Mouse (Mus musculus) urinary bladder, postnatal 25 days (tissue): ENCODE results near the gene Arhgap15.

Experiments
- DNase-seq: peaks from one replicate; pipeline ENCODE4 v3.0.0; 2022; ENCODE audit warnings: low spot score

The Arhgap15 gene

DNA sequence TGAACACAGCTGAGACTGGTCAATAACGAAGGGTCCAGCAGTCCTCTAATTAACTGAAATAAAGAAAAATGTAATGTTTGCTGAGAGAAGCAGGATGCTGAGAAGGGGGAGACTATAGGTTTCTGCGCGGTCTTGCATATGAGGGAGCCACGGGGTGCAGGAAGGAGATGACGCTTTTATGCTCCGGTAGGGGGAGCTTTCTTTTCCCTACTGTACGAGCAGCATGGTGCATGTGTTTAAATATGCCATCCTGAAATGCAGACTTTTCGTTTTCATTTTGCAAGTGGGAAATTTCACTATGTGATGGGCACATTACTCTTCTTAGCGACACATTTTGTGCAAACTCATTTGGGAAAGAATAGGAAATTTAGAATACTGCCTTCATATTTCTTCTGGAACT is 442.1 kb downstream of the Arhgap15 start:
- no peak for DNase-seq

DNA sequence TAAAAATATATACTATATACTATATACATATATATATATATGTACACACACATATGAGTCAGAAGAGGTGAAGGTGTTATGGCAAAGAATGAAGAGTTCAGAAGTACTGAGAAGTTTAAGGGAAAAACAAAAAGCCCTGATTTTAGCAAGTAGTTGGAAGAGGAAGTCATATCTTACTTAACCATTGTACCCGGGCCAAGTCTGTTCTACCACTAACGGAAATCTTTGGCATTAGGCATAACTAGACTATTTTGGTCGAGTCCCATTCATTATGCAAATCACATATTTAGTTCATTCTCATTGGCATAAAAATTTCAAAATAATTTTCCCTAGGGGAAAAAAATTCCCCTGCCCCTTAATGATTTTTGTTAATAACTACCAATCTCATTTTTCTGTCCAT is 443.4 kb downstream of the Arhgap15 start:
- no peak for DNase-seq

DNA sequence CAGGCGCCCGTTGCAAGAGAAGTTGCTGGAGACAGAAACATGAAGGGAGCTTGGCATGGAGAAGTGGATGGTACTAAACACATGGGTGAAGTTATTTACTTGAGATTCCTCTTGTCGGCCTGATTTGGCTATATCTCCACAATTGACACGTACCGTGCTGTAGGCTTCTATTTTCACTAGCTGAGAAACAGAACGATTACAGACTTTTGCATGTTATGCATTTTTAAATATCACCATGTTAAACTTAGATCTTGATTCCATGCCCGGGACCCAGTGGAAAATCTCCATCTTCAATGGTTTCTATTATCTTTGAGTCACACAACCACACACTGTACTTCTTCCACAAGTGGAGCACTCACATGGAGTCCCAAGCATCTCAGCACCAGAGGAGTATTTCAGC is 466.9 kb downstream of the Arhgap15 start:
- DNase-seq, result no peak

DNA sequence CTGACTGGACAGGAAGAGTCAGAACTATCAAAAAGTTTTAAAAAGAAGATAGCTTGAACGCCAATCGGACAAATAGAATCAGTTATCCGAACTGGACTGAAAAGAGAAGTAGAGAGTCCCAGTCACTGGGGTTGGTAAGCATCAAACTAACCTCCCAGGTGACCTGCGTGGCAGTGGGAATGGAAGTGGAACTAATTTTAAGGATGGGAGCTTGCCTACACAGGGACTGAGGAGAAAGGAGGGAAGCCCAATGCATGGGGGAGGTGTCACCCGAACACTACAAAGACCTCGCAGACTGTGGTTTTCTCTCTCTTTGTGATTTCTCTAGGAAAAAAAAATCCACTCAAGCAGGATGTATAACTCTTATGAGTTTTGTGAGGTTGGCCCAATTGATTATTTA is 469.2 kb downstream of the Arhgap15 start:
- DNase-seq, result no peak

DNA sequence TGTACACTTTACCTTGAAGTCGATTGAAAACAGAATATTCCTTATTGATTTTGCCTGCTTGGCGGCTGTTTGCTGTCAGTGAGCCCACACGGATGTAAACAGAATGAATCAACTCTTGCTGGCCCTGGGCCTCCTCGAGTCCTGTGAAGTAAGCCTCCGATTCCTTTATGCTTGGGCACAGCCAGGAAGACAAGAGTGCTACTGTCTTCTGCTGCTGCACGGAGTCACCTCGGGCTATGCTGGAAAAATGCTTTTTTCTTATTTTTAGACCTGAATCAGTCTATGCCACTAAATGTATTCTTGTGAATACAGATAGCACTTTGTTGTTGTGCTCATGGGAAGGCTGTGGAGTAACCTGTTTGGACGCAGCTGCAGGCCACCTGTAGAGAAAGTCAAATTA is 469.7 kb downstream of the Arhgap15 start:
- DNase-seq, result no peak

DNA sequence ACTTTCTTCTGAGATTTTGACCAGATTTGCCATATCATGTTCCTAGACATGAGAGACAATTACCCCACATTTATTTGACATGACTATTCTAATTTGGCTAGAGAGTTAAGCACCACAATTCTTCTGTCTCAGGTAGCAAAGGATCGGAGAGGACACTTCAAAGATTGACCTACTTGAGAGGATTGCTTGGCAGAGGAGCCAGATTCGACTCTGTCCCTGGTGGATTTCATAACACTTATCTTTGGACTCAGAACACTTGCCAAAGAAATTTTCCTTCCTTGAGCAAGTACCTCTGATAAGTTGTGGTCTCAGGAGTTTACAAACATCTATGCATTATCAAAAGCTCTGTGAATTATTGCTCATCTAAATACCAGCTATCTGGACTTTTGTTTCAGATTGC is 473.1 kb downstream of the Arhgap15 start:
- DNase-seq, result no peak

DNA sequence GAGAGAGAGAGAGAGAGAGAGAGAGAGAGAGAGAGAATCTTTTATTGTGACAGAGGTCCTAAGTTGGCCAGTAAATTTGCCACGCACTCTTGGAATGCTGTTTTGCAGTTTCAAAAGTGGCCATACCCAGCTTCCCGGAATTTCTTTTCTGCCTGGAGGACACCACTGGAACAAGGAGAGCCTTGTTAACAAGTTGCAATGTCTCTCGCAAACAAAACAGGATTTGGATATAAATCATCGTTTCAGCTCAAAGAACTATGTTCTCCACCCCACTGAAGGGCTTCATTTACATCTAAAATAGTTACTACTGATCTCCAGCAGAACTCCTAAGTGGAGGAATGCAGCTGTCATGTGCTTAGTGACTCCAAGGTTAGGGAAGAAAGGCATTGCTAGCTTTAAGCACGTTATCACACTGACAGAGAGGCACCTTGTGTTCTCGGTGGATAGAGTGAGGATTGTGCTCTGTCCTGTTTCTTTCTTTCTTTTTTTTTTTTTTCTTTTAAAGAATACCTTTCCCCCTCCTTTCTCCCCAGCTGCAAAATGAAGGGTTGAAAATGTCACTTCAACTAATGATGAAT is 473.6 kb downstream of the Arhgap15 start:
- DNase-seq, result no peak

DNA sequence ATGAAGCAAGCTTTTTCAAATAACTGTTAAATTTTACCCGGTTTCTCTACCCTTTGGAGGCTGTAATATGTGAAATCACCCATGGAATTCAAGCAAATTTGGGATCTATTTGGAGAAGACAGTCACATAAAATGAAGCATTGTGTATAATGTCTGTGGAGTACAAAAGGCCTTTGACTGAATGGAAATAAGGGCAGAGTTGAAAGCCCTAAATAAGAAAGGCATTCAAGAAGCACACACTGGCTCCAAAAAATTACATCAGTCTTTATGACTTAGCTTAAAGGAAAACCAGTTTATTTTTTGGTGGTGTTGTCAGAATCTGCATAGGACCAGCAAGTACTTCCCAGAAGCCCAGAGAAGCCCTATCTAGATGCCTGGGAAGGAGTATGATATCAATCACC is 486.2 kb downstream of the Arhgap15 start:
- no peak for DNase-seq

DNA sequence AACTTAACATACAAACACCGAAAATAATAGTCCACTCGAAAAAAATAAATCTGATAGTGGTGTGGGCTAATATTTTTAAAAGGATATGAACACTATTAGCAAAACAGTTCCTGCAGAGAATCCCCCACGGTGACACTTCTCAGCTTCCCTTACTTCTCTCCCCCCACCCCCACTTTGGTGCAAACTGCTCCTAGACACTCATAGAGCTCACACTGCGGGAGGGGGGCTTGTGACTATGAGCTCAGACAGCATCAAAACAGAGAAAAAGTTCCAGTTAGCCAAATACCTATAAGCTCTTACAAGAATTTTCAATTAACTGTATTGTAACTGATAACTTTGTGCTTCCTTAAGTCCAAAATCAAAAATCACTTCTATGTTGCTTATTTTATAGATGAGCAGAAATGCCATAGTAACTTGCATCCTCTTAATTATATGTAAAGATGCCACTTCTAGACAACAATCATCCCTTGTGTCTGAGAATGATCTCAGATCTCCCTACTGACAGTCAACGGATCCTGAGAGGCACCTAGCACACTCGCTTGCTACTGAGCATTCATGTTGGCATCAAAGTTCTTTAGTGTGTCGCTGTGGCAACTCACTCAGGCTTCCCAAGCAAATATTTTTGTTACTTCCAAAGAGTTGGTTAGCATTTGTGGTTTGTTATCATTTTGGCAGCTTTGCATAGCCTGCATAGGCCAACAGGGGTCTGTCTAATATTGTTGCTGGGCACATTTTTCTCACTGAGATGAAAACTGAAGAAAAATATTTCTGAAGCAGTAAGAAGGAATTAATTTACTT is 493.2 kb downstream of the Arhgap15 start:
- DNase-seq, result no peak

DNA sequence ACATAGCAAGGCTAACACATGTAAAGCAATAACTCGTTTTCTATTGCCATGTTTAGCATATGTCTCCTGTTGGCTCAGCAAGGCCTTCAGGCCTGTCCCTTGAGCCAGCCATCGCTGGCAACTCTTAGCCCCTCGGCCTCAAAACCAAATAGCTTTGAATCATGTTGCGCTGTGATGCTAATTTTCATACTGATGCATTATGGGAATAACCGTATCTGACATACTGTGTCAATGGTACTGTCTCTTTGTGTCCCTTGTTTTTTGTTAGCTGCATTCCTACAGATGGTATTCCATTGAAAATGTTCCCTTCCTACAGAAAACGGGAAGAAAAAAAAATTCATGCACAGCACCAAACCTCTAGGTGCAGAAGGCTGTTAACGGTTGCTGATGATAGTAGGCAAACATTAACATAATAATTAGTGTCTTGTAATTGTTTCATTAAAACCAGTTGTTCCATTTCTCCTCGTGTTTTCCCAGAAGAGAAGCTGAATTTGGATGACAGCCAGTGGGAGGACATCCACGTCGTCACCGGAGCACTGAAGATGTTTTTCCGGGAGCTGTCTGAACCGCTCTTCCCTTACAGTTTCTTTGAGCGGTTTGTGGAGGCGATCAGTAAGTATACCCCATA is 494.1 kb downstream of the Arhgap15 start:
- no peak for DNase-seq

DNA sequence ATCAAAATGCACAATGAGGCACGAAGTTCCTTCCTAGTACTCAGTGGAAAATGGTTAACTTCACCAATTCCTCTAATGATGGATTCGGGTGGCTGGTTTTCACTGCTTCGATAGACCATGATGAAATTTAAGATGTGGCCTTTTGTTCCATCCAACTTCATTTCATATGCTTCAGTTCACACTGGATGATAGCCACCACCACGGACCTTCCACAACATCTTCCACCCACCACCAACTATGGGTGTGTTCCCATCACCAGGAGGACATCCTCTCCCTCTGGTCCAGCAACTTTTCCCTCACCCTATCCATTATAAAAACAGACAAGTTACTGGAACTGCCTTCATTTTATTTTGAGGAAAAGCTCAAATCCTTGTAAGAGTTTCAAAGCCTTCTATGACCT is 506.7 kb downstream of the Arhgap15 start:
- DNase-seq, result no peak

DNA sequence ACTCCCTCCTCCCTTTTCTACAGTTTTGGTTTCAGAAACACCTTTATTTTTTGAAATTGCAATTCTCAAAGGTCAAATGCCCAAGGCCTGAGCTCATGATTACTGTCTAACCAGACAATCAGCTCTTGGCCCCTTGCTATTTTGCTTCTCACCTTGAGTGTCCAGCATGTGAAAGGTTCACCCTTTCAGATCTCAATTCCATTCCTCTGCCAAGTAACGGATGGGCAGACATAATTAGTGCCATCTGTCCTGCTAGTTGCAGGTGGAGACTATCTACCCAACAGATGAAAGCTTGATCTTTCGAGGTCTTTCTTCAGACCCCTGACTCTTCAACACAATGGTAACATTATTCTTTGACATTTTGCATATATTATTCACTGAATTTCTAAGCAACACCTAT is 509.3 kb downstream of the Arhgap15 start:
- DNase-seq, result no peak

DNA sequence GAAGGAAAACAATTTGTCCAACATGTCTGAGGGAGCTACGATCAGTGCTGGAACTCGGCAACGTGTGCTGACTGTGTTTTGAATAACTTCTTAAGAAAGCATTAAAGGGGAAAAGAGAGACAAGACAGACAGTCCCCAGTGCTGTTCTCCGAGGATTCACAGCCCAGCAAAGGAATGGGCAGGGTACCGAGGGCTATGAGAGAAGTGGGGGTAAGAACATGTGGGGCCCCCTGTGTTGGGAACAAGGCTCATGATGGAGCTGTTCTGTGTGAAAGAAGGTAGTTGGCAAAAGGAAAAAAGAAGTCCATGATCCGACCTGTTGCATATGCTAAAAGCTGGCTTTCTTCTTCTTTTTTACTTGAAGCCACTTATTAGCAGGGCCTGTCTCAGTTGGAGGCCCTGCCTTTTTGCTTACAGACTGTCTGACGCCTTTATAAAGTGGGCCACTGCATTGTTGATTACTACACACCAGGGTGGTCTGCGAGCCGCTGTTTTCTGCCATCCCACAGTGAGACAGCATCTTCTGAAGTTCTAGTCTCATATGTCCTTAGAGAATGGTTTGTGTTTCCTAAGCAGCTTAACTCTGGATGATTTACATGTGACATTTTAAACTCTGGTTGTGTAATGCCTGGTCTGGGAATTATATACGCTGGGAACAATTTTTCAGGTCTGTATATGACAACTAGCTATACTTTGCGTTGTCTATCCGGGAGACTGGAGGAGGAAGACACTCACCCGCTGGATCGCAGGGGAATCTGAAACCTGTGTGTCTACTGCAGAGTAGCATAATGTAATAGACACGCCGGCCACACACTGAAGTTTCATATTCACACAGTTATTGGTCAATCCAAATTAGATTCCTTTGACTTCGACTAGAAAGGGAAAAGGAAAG is 523.1 kb downstream of the Arhgap15 start:
- DNase-seq, result no peak

DNA sequence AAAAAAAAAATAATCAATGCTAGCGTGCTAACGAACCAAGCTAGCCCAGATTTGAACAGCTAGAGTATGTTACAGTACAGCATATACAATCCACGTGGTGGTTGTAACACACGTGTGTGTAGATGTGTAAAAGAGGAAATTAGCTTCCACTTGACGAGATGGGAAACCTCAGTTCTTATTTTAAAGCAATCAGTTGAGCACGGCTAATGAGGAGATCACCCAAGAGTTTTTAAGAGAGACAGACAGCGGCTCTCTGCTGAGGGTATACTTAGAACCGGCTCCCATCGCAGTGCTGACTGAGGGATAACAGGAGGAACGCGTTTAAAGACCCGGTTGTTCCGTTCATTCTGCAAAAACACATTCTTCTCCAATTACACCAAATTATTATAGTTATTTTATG is 524.0 kb downstream of the Arhgap15 start:
- no peak for DNase-seq

DNA sequence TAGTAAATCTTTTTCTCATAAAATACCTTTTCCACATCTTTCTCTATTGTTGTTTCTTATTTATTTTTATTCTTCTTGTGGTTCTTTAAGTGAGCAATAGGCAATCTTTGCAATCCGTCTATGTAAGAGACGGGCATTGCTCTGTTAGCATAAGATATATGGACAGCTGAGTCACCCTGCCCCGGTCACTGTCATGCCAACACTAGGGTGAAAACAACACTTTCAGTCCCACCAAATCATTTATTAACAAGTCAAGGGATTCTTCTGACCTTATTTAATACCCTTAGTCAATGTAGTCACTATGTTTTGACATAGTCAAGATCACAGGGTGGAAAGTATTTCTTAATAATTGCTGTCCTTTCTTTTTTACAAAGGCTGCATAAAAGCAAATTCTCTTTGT is 525.8 kb downstream of the Arhgap15 start:
- DNase-seq, result no peak

DNA sequence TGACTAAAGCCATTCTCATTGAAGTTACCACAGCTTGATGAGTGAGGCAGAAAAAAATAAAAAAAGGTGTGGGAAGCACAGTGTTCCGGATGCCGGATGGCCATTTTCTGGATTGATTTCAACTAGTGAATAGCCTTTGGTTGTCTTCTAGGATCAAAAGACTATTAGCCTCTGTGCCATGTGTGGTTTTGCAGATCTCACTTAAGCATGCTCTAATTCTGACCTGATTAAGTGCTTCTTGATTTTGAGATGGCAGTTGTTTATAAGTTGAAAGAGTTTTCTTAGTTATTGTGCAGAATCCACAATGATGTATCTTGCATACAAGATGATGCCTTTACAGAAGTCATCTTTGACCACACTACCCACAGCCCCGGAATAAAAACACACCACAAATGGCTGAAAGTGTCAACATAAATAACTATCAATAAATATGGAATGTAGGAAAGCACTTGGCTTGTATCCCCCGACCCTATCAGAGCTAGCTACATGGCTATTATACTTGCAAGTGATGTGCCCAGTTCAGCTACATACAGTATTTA is 537.6 kb downstream of the Arhgap15 start:
- DNase-seq, result no peak

DNA sequence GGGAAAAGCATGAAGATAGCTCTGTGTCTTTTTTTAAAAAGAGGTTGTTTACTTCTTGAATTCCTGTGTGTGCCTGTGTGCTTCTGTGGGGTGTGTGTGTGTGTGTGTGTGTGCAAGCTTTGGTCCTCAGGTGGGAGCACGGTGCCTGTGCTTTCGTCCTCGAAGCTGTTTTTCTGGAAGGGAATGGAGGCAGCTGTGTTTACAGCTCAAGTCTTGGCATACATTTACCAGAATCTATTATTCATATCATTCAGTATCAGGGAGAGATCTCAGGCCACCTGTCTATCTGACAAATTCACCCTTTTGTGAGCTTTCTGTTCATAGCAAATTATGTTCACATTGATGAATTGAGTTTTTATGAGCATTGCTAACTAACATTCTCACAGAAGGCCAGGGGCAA is 550.5 kb downstream of the Arhgap15 start:
- no peak for DNase-seq

DNA sequence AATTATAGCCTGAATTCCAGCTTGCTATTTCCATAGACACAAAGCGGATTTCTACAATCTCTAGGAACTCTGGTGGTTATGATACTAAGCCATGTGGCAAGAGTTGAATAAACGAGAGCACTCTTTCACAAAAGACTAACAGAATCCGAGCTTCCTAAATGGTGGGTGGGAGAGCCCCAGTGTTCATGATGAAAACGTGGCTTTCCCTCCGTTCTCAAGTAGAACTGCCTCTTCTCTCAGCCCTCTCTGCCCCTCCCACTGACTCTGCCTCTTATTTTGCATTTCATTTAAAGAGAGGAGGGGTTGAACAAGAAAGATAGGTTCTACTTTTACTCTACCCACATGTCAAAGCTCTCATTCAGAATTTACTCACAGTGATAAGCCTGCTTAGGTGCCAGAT is 551.3 kb downstream of the Arhgap15 start:
- DNase-seq, result no peak

DNA sequence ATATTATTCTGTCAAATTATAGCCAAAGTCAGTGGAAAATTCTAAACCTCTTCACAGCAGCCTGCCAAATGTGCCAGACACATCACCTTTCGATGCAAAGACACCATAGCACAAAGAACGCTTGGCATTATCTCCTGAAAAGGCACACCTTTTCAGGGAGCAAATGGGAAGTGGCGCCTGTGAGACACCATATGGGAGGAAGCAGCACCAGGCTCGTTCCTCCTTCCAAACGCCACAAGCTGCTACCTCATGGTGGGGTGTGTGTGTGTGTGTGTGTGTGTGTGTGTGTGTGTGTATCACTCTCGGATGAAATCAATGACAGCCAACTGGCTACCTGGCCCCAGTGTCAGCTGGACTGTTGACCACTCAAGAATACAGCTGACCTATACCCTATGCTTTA is 551.8 kb downstream of the Arhgap15 start:
- DNase-seq, result no peak

DNA sequence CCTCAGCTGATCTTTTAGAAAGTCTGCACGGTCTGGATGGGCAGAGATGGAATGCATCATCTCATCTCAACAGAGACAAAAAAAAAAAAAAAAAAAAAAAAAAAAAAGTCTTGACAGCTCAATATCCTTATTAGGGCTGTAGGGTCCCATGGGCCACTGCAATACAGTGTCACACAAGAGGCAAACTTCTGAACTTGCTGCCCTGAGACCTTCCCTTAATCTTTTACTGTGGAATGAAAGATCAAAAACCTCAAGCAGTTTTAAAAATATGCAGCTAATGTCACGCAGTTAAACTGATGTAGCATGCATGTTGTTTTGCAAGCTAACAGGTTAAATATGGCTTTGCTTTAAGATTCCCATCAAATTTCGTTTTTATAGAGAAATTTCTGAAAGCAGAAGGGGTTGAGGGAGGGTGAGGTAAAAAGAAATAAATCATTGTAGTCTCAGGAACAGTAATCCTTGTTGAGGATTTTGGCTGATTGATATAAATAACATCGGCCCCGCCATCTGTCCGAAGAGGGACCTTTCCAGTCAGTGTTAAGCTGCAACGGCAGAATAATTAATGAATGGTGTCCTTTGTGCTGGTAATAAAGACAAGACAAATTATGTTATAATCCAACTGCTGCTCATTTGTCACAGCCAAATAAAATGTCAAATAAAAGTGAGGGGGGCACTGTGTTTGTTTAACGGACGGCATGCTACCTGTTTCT is 555.8 kb downstream of the Arhgap15 start:
- DNase-seq, result no peak

DNA sequence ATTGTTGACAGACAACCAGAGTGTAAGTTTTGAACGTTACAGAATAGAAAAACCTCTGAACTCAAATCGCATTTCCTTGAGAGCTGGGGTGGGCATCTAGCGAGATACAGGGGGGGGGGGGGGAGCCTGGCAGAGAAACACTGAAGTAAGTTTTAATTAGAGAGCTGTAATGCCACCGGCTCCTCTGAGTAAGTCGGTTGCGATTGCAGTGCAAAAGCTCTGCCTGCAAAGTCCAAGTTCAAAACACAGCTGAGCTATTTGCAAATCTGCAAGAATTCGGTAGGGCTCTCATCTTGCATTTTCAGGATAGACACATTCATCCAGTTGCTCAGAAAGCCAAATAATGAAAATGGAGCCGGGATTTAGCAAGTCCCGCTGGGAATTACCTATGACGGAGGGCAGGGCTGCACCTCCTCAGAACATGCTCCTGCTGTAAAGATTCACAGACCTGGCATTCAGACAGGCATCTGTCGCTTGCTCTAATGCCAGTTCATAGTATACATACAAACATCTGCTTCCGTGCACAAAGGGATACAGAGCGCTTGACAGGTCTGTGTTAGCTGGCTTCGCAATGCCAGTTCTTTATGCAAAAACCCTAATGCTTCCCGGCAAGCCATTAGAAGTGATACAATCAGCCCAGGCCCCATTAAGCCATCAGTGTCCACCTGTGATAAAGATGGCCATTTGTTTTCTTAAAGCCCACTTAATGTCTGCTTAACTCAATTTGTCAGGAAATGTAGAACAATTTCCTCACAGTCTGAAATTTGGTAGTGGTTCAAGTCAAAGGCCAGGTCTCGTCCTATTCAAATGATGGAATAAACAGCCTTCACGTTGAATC is 556.6 kb downstream of the Arhgap15 start:
- no peak for DNase-seq
